Mouse (Mus musculus) limb, embryonic 15.5 days (tissue): Measurements from ENCODE around the gene Arid1b. TPM values are rescaled to one million over a fixed set of nuclear protein-coding genes. Genes with fewer than 3 reads are reported as not detected.
A peak's percentile ranks its signal among the peaks of the same experiment; 100 is the strongest.
"Not testable (repeated sequence)": the region's sequence is repeated elsewhere in the genome, so short reads cannot be mapped to it uniquely, and the experiment has no call there.

Experiments used
- ATAC-seq: fragments of 200-750 bp; cut with Nextera tagmentation; 2 replicates; pipeline ENCODE4 v1.8.0; 2017; ENCODE audit warnings: low read depth, moderate TSS enrichment; ENCODE audit not compliant: insufficient number of reproducible peaks, low FRiP score, low TSS enrichment
- H3K27ac ChIP-seq: fragments of 300-500 bp; sonication (generic); 2 replicates; pipeline ENCODE4 v1.5.1; 2015; ENCODE audit warnings: moderate library complexity, mild to moderate bottlenecking, inconsistent platforms
- H3K27me3 ChIP-seq: fragments of 300-500 bp; sonication (generic); 2 replicates; pipeline ENCODE4 v1.6.1; 2015; ENCODE audit warnings: inconsistent platforms
- H3K36me3 ChIP-seq: fragments of 300-500 bp; sonication (generic); 2 replicates; pipeline ENCODE4 v1.6.1; 2015; ENCODE audit warnings: inconsistent platforms
- H3K4me1 ChIP-seq: fragments of 300-500 bp; sonication (generic); 2 replicates; pipeline ENCODE4 v1.6.1; 2015; ENCODE audit warnings: inconsistent platforms
- H3K4me2 ChIP-seq: fragments of 300-500 bp; sonication (generic); 2 replicates; pipeline ENCODE4 v1.6.1; 2015; ENCODE audit warnings: mild to moderate bottlenecking, inconsistent platforms
- H3K4me3 ChIP-seq: fragments of 300-500 bp; sonication (generic); 2 replicates; pipeline ENCODE4 v1.5.1; 2015; ENCODE audit warnings: mild to moderate bottlenecking, inconsistent platforms
- H3K9ac ChIP-seq: fragments of 300-500 bp; sonication (generic); 2 replicates; pipeline ENCODE4 v1.6.1; 2015; ENCODE audit warnings: inconsistent platforms
- H3K9me3 ChIP-seq: fragments of 300-500 bp; sonication (generic); 2 replicates; pipeline ENCODE4 v1.6.1; 2016; ENCODE audit warnings: inconsistent platforms
- whole genome bisulfite sequencing: fragments of 180-500 bp; shearing (Covaris S2); methylation state at CpG from one replicate; pipeline ENCODE4 v1.1.7; 2015; 5-methylcytosine and 5-hydroxymethylcytosine counted together
- polyA plus RNA-seq: library from polyadenylated mRNA; unstranded; fragments of >200 nt; fragmentation: Nextera tagmentation; extraction: Ambion mirVana; gene quantifications from 2 replicates; pipeline ENCODE4 v1.2.1, GENCODE M21; 2015

Gene Arid1b
- polyA plus RNA-seq, 1 experiment from 2014 or later: 11.4 TPM

- Histone ChIP-seq H3K4me2 (no peak overlapping the region), H3K9me3 (no peaks in the 10 kb centered on the region), H3K4me3 (no peak overlapping the region), H3K36me3 (no peaks in the 10 kb centered on the region), H3K27ac (no peak overlapping the region), H3K27me3 (no peaks in the 10 kb centered on the region), H3K4me1 (peaks cover 48% of the 10 kb centered on the region), H3K9ac (no peak overlapping the region)
- WGBS: 65% methylated on average over 12 of the region's 12 CpGs
- ATAC-seq: no peak
These were observed 86.8 kb downstream of the Arid1b start for GRCm38 (mm10) chr17:5080884-5081419.

- Histone ChIP-seq H3K4me1 (peaks cover 49% of the 10 kb centered on the region), H3K27me3 (no peaks in the 10 kb centered on the region), H3K27ac (peak overlapping the region; percentile 75), H3K9ac (no peak overlapping the region), H3K4me2 (no peak overlapping the region), H3K36me3 (no peaks in the 10 kb centered on the region), H3K9me3 (no peaks in the 10 kb centered on the region), H3K4me3 (no peak overlapping the region)
- ATAC-seq: no peak
- WGBS: 74% methylated on average over 8 of the region's 8 CpGs
These were observed 88.1 kb downstream of the Arid1b start for GRCm38 (mm10) chr17:5082274-5082673.

GRCm38 (mm10) chr17:5083497-5083896, 89.4 kb downstream of the Arid1b start:
- Histone ChIP-seq H3K36me3 (no peaks in the 10 kb centered on the region), H3K4me3 (no peak overlapping the region), H3K4me1 (peaks cover 49% of the 10 kb centered on the region), H3K27me3 (no peaks in the 10 kb centered on the region), H3K27ac (0 out of 2 replicates have a peak overlapping the region, but pooled peaks have one; percentile 54), H3K9ac (no peak overlapping the region), H3K9me3 (no peaks in the 10 kb centered on the region), H3K4me2 (no peak overlapping the region)
- 73% methylated on average over 3 of the region's 3 CpGs for WGBS
- ATAC-seq: no peak

GRCm38 (mm10) chr17:5084139-5084538, 90.0 kb downstream of the Arid1b start:
- Histone ChIP-seq H3K36me3 (no peaks in the 10 kb centered on the region), H3K27ac (no peak overlapping the region), H3K4me3 (no peak overlapping the region), H3K9me3 (no peaks in the 10 kb centered on the region), H3K27me3 (no peaks in the 10 kb centered on the region), H3K9ac (no peak overlapping the region), H3K4me1 (peaks cover 49% of the 10 kb centered on the region), H3K4me2 (no peak overlapping the region)
- WGBS: 45% methylated on average over 8 of the region's 8 CpGs
- ATAC-seq: no peak

GRCm38 (mm10) chr17:5085004-5085403, 90.9 kb downstream of the Arid1b start:
- Histone ChIP-seq H3K36me3 (no peaks in the 10 kb centered on the region), H3K27me3 (no peaks in the 10 kb centered on the region), H3K4me1 (peaks cover 57% of the 10 kb centered on the region), H3K4me3 (no peak overlapping the region), H3K9me3 (no peaks in the 10 kb centered on the region), H3K27ac (no peak overlapping the region), H3K9ac (no peak overlapping the region), H3K4me2 (no peak overlapping the region)
- WGBS: 68% methylated on average over 6 of the region's 6 CpGs
- ATAC-seq: no peak

- H3K4me1 ChIP-seq: peaks cover 58% of the 10 kb centered on the region
- ATAC-seq: no peak
- 62% methylated on average over 5 of the region's 5 CpGs for WGBS
These were observed 91.8 kb downstream of the Arid1b start for GRCm38 (mm10) chr17:5085942-5086341.

GRCm38 (mm10) chr17:5088241-5088640, 94.1 kb downstream of the Arid1b start:
- not testable (repeated sequence) for ATAC-seq, H3K9me3 ChIP-seq, H3K4me3 ChIP-seq, H3K27me3 ChIP-seq, H3K36me3 ChIP-seq, H3K27ac ChIP-seq, H3K4me2 ChIP-seq, H3K9ac ChIP-seq
- 58% methylated on average over 2 of the region's 2 CpGs for WGBS
- peaks cover 53% of the 10 kb centered on the region for H3K4me1 ChIP-seq

More at GRCm38 (mm10) chr17:5085942-5086341, 91.8 kb downstream of the Arid1b start:
- no peak overlapping the region for H3K9ac ChIP-seq
- H3K36me3 ChIP-seq: no peaks in the 10 kb centered on the region
- H3K9me3 ChIP-seq: no peaks in the 10 kb centered on the region
- no peak overlapping the region for H3K27ac ChIP-seq
- no peaks in the 10 kb centered on the region for H3K27me3 ChIP-seq
- no peak overlapping the region for H3K4me2 ChIP-seq
- no peak overlapping the region for H3K4me3 ChIP-seq

- Histone ChIP-seq H3K36me3 (0 out of 2 replicates have a peak, but pooled peaks cover 2% of the 10 kb centered on the region), H3K4me1 (peaks cover 49% of the 10 kb centered on the region), H3K27ac (no peak overlapping the region), H3K27me3 (no peaks in the 10 kb centered on the region), H3K9ac (no peak overlapping the region), H3K9me3 (no peaks in the 10 kb centered on the region), H3K4me3 (no peak overlapping the region), H3K4me2 (no peak overlapping the region)
- no peak for ATAC-seq
- 63% methylated on average over 5 of the region's 5 CpGs for WGBS
These were observed 94.7 kb downstream of the Arid1b start for GRCm38 (mm10) chr17:5088822-5089221.

GRCm38 (mm10) chr17:5089541-5089940, 95.4 kb downstream of the Arid1b start:
- H3K27me3 ChIP-seq: no peaks in the 10 kb centered on the region
- no peak overlapping the region for H3K4me3 ChIP-seq
- peaks cover 42% of the 10 kb centered on the region for H3K4me1 ChIP-seq
- H3K27ac ChIP-seq: no peak overlapping the region
- ATAC-seq: no peak
- WGBS: 13% methylated on average over 12 of the region's 12 CpGs
- no peaks in the 10 kb centered on the region for H3K9me3 ChIP-seq
- H3K9ac ChIP-seq: no peak overlapping the region
- H3K36me3 ChIP-seq: 0 out of 2 replicates have a peak, but pooled peaks cover 2% of the 10 kb centered on the region
- H3K4me2 ChIP-seq: no peak overlapping the region

GRCm38 (mm10) chr17:5091490-5091889, 97.4 kb downstream of the Arid1b start:
- 73% methylated on average over 16 of the region's 16 CpGs for WGBS
- ATAC-seq: no peak
- no peaks in the 10 kb centered on the region for H3K9me3 ChIP-seq
- no peak overlapping the region for H3K4me2 ChIP-seq
- no peaks in the 10 kb centered on the region for H3K27me3 ChIP-seq
- H3K36me3 ChIP-seq: 0 out of 2 replicates have a peak, but pooled peaks cover 2% of the 10 kb centered on the region
- H3K9ac ChIP-seq: no peak overlapping the region
- H3K4me1 ChIP-seq: peaks cover 38% of the 10 kb centered on the region
- H3K4me3 ChIP-seq: no peak overlapping the region
- no peak overlapping the region for H3K27ac ChIP-seq

GRCm38 (mm10) chr17:5091934-5092333, 97.8 kb downstream of the Arid1b start:
- 56% methylated on average over 10 of the region's 10 CpGs for WGBS
- 0 out of 2 replicates have a peak, but pooled peaks cover 2% of the 10 kb centered on the region for H3K36me3 ChIP-seq
- no peaks in the 10 kb centered on the region for H3K9me3 ChIP-seq
- no peak overlapping the region for H3K4me2 ChIP-seq
- no peak overlapping the region for H3K9ac ChIP-seq
- no peaks in the 10 kb centered on the region for H3K27me3 ChIP-seq
- H3K4me3 ChIP-seq: no peak overlapping the region
- H3K27ac ChIP-seq: no peak overlapping the region
- peaks cover 38% of the 10 kb centered on the region for H3K4me1 ChIP-seq
- no peak for ATAC-seq

- peaks cover 40% of the 10 kb centered on the region for H3K4me1 ChIP-seq
- H3K27ac ChIP-seq, H3K9ac ChIP-seq, H3K27me3 ChIP-seq, H3K4me2 ChIP-seq, H3K9me3 ChIP-seq, H3K4me3 ChIP-seq, ATAC-seq, H3K36me3 ChIP-seq: not testable (repeated sequence)
- 63% methylated on average over 2 of the region's 2 CpGs for WGBS
These were observed 99.2 kb downstream of the Arid1b start for GRCm38 (mm10) chr17:5093343-5093742.

- Histone ChIP-seq H3K36me3 (peaks cover 9% of the 10 kb centered on the region), H3K27me3 (no peaks in the 10 kb centered on the region), H3K9ac (no peak overlapping the region), H3K27ac (no peak overlapping the region), H3K9me3 (no peaks in the 10 kb centered on the region), H3K4me1 (peaks cover 40% of the 10 kb centered on the region), H3K4me3 (no peak overlapping the region), H3K4me2 (no peak overlapping the region)
- WGBS: 79% methylated on average over 5 of the region's 5 CpGs
- ATAC-seq: no peak
These were observed 100.5 kb downstream of the Arid1b start for GRCm38 (mm10) chr17:5094636-5095035.
